Mouse (Mus musculus): ENCODE data around the gene Ccdc177. TPM values are rescaled to one million over a fixed set of nuclear protein-coding genes. Genes with fewer than 3 reads are reported as not detected.

The Ccdc177 gene
- polyA plus RNA-seq, 1 experiment = not detected

GRCm38 (mm10) chr12:80730567-80730966, 29.9 kb downstream of the Ccdc177 start:
- H3K4me1 ChIP-seq (ENCODE audit: control insufficient read depth, insufficient read depth, insufficient read length, low read length) = no peaks in the 10 kb centered on the region
- H3K27ac ChIP-seq (replicated peaks; ENCODE audit: low read depth, low read length) = no peak overlapping the region
- H3K4me3 ChIP-seq (ENCODE audit: insufficient read depth, low read depth, low read length) = no peak overlapping the region

DNA sequence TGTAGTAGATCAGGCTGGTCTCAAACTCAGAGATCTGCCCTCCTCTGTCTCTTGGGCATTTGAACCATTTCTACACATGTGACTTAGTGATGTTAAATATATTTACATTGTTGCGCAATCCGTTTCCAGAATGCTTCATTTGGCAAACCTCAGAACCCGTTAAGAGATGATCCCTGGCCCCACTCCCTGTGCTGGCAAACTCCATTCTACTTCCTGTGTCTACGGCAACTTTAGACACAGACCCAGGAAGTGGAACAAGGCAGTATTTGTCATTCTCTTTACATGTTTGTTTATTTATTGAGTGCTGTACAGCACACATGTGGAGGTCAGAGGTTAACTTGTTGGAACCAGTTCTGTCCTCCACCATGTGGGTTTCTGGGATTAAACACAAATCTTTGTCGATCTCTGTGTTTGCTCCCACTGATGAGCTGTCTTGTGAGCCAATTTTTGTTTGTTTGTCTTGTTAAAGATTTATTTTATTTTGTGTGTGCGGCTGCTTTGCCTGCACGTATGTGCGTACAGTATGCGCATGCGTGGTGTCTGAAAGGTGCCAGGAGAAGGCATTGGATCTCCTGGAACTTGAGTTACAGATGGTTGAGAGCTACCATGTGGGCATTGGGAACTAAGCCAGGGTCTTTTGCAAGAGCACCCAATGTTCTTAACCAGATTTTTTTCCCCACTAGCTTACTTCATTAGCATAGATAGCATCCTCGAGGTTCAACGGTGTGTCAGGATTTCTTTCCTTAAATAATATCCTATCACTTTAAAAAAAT, 30.5 kb downstream of the Ccdc177 start:
- H3K27ac ChIP-seq (replicated peaks; ENCODE audit: low read depth, low read length) = no peak overlapping the region
- no peaks in the 10 kb centered on the region for H3K4me1 ChIP-seq (ENCODE audit: control insufficient read depth, insufficient read depth, insufficient read length, low read length)
- H3K4me3 ChIP-seq (ENCODE audit: insufficient read depth, low read depth, low read length) = no peak overlapping the region

DNA sequence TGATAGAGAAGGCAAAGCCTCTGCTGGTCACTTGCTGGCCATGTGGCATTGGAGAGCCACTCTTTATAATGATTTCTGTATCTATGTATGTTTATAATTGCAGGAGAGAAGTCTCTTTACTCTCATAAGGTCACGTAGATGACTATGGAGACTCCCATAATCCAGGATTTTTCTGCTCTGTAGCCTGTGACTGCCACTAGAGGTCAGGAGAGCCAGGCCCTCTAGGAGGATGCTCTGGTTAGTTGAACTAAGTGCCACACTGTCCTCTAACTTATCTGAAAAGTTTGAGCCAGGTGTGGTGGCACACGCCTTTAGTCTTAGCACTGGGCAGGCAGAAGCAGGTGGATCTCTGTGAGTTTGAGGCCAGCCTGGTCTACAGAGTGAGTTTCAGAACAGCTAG, 31.7 kb downstream of the Ccdc177 start:
- H3K4me1 ChIP-seq (ENCODE audit: control insufficient read depth, insufficient read depth, insufficient read length, low read length) = no peaks in the 10 kb centered on the region
- H3K4me3 ChIP-seq (ENCODE audit: insufficient read depth, low read depth, low read length) = no peak overlapping the region
- no peak overlapping the region for H3K27ac ChIP-seq (replicated peaks; ENCODE audit: low read depth, low read length)

GRCm38 (mm10) chr12:80728207-80728606, 32.3 kb downstream of the Ccdc177 start:
- Histone ChIP-seq H3K4me1 (ENCODE audit: control insufficient read depth, insufficient read depth, insufficient read length, low read length) (no peaks in the 10 kb centered on the region), H3K4me3 (ENCODE audit: insufficient read depth, low read depth, low read length) (no peak overlapping the region), H3K27ac (replicated peaks; ENCODE audit: low read depth, low read length) (no peak overlapping the region)

GRCm38 (mm10) chr12:80724853-80725559, 35.5 kb downstream of the Ccdc177 start:
- Histone ChIP-seq H3K4me1 (ENCODE audit: control insufficient read depth, insufficient read depth, insufficient read length, low read length) (no peaks in the 10 kb centered on the region), H3K4me3 (ENCODE audit: insufficient read depth, low read depth, low read length) (no peak overlapping the region), H3K27ac (replicated peaks; ENCODE audit: low read depth, low read length) (no peak overlapping the region)

DNA sequence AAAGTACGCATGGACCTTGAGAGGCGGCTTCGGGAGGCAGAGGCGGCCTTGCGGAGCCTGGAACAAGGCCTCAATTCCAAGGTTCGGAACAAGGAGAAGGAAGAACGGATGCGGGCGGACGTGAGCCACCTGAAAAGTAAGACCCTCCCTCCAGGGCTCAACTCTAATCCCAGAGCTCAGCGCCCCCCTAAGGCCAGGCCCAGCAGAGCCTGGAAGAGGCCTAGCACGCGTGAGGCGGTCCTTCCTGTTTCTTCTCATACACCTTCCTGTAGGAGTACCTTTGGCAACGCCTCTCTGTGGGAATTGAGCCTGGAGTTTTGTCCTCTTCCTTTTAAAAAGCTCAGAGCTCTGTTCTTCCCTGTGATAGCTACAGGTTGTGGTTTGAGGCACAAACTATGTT, 39.0 kb downstream of the Ccdc177 start:
- Histone ChIP-seq H3K4me1 (ENCODE audit: control insufficient read depth, insufficient read depth, insufficient read length, low read length) (no peaks in the 10 kb centered on the region), H3K27ac (replicated peaks; ENCODE audit: low read depth, low read length) (no peak overlapping the region), H3K4me3 (ENCODE audit: insufficient read depth, low read depth, low read length) (no peak overlapping the region)

DNA sequence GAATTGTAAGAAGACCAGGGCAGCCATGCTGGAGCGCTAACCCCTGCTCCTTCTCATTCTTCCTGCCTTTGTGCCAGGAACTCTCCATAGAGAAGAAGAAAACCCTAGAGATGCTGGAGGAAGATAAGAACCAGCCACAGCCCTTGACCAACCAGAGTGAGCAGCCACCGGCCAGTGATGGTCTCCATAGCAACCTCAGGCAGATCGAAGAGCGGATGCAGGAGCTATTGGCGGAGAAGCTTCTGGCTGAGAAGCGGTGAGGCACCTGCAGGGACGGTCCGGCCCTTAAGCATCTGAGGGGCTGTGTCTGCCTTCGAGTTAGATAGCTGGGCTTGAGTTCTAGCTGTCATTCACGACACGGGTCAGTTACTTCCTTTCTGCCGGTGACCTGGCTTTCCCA, 40.0 kb downstream of the Ccdc177 start:
- Histone ChIP-seq H3K27ac (replicated peaks; ENCODE audit: low read depth, low read length) (no peak overlapping the region), H3K4me1 (ENCODE audit: control insufficient read depth, insufficient read depth, insufficient read length, low read length) (no peaks in the 10 kb centered on the region)

DNA sequence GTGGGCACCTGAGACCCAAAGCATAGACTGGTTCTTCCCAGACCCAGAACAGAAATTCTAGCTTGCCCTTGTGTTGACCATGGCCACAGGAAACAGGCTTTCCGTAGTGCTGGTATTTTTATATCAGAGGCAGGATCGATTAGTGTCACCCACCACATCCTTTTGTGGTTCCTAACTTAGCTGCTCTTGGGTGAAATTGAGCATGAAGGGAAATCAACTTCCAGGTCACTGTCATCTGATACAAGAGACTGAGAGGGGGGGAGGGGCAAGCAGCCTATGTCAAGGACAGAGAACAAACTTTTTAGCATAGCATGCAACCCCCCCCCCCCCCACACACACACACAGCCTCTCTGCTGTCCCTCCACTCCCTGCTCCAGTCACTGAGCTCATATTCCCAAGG, 41.3 kb downstream of the Ccdc177 start:
- Histone ChIP-seq H3K4me3 (ENCODE audit: insufficient read depth, low read depth, low read length) (no peak overlapping the region), H3K27ac (replicated peaks; ENCODE audit: low read depth, low read length) (no peak overlapping the region), H3K4me1 (ENCODE audit: control insufficient read depth, insufficient read depth, insufficient read length, low read length) (no peaks in the 10 kb centered on the region)

More for the DNA sequence above, 40.0 kb downstream of the Ccdc177 start:
- no peak overlapping the region for H3K4me3 ChIP-seq (ENCODE audit: insufficient read depth, low read depth, low read length)

GRCm38 (mm10) chr12:80715915-80716314, 44.6 kb downstream of the Ccdc177 start:
- Histone ChIP-seq H3K4me3 (ENCODE audit: insufficient read depth, low read depth, low read length) (no peak overlapping the region), H3K27ac (replicated peaks; ENCODE audit: low read depth, low read length) (no peak overlapping the region), H3K4me1 (ENCODE audit: control insufficient read depth, insufficient read depth, insufficient read length, low read length) (no peaks in the 10 kb centered on the region)

- Histone ChIP-seq H3K27ac (replicated peaks; ENCODE audit: low read depth, low read length) (no peak overlapping the region), H3K4me3 (ENCODE audit: insufficient read depth, low read depth, low read length) (no peak overlapping the region), H3K4me1 (ENCODE audit: control insufficient read depth, insufficient read depth, insufficient read length, low read length) (no peaks in the 10 kb centered on the region)
These were observed 53.4 kb downstream of the Ccdc177 start for GRCm38 (mm10) chr12:80706915-80707604.

DNA sequence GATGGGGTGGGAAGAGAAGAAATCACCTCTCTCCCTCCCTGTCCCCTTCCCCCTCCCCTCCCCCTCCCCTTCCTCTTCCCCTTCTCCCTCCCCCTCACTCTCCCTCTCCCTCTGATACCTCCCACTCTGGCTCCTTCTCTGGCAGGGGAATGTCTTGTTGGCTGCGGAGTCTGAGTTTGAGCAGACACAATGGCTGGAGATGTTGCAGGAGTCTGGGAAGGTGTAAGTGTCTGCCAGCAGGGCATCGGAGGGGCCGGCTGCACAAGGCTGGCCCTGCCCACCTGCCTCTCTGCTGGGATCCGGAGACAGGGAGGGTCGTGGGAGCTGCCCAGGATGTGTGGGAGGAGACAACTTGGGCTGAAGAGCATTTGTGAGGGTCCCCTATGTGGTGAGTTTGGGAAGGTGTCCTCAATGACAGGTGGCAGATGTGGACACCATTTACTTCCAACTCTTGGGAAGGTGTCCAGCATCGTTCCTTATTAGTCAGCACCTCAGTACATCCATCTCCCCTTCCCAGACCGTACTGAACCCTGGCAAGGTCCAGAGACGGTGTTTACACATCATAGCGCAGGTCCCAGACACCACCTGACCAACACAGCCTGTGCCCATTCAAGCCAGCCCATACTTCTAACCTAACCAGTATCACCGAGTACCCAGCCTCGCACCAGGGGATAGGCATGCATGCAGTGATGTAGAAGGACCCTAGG, 54.1 kb downstream of the Ccdc177 start:
- Histone ChIP-seq H3K4me1 (ENCODE audit: control insufficient read depth, insufficient read depth, insufficient read length, low read length) (no peaks in the 10 kb centered on the region), H3K4me3 (ENCODE audit: insufficient read depth, low read depth, low read length) (no peak overlapping the region), H3K27ac (replicated peaks; ENCODE audit: low read depth, low read length) (no peak overlapping the region)

Other genes with a start within 250 kb of the Ccdc177 start
- 3.1 and 4.1 TPM in 2 replicates for gene Galnt16, start 242.4 kb downstream of the Ccdc177 start, polyA plus RNA-seq (2012; ENCODE audit: insufficient read depth, insufficient read length, missing spikeins)
- gene Slc39a9, start 116.8 kb downstream of the Ccdc177 start, polyA plus RNA-seq (2012; ENCODE audit: insufficient read depth, insufficient read length, missing spikeins) = 16.8 and 20.8 TPM in 2 replicates
- gene Erh, start 116.3 kb downstream of the Ccdc177 start, polyA plus RNA-seq (2012; ENCODE audit: insufficient read depth, insufficient read length, missing spikeins) = 21.9 and 23.5 TPM in 2 replicates
- gene Plekhd1, start 68.1 kb downstream of the Ccdc177 start, polyA plus RNA-seq (2012; ENCODE audit: insufficient read depth, insufficient read length, missing spikeins) = not detected in 2 replicates
- gene Susd6, start 29.8 kb upstream of the Ccdc177 start, polyA plus RNA-seq (2012; ENCODE audit: insufficient read depth, insufficient read length, missing spikeins) = 12.1 and 13.8 TPM in 2 replicates
- 150 and 196 TPM in 2 replicates for gene Srsf5, start 184.8 kb upstream of the Ccdc177 start, polyA plus RNA-seq (2012; ENCODE audit: insufficient read depth, insufficient read length, missing spikeins)
- gene Slc10a1, start 208.0 kb upstream of the Ccdc177 start, polyA plus RNA-seq (2012; ENCODE audit: insufficient read depth, insufficient read length, missing spikeins) = 0.63 TPM in 1 of 2 replicates, not detected in the other